Mouse (Mus musculus) right cerebral cortex, postnatal 4 days (tissue): ENCODE measurements around the gene Gm7173.

Source experiments
- DNase-seq: peaks from one replicate; pipeline ENCODE4 v3.0.0-alpha.2; 2022

Gm7173 gene

GRCm38 (mm10) chrX:79516977-79517645 is at the start of gene Gm7173:
Gene Gm7173 (minus strand): TSS chrX:79517285.
- DNase-seq, result peak; percentile 40

- DNase-seq, result no peak
Observed at GRCm38 (mm10) chrX:79517646-79518016, 546 bp upstream of the Gm7173 start.

- DNase-seq, result no peak
Observed at GRCm38 (mm10) chrX:79316790-79317189, 200.3 kb downstream of the Gm7173 start.
